Mouse (Mus musculus) CD4-positive, CD25-positive, alpha-beta regulatory T cell (primary cell): Measurements from ENCODE around the gene Ccdc83. TPM values are rescaled to one million over a fixed set of nuclear protein-coding genes. Genes with fewer than 3 reads are reported as not detected.

Experiments
- polyA plus RNA-seq: library from polyadenylated mRNA; unstranded; fragments of 100-300 nt; shearing (Covaris generic); gene quantifications from one replicate; pipeline ENCODE4 v1.2.1, GENCODE M21; 2017

Gene Ccdc83
- not detected for polyA plus RNA-seq

DNA sequence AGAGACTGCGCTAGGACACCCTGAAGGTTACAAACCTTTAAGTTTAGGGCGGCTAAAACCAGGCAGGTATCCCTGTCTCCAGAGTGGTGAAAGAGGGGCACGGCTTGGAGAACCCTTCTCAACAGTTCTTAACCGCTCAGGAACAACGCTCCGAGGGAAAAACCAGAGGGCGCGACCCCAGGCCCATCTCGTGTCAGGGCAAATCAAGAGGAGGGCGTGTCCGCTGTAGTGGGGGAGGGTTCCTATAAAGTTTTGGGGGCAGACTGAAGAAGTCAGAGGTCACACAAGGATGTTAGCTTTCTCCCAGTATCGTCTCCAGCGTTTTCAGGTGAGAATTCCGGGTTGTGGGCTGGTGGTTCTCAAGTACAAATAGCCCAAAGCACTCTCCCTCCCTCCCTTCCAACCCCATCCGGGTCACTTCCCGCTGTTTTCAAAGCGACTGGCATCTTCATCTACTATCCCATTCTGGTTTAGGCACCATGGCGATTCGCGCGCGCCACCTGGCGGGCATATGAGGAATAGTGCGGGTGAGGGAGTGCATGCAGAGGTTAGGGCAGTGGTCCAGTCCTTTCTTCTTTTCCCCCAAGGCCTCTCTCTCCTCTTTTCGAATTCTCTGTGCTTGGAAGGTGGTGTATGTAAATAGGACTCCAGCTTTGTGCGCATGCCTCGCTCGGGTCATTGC, at the start of gene Ccdc83:
TSS of gene Ccdc83 (minus strand) at position 489 of the 682 bp plus-strand sequence.

DNA sequence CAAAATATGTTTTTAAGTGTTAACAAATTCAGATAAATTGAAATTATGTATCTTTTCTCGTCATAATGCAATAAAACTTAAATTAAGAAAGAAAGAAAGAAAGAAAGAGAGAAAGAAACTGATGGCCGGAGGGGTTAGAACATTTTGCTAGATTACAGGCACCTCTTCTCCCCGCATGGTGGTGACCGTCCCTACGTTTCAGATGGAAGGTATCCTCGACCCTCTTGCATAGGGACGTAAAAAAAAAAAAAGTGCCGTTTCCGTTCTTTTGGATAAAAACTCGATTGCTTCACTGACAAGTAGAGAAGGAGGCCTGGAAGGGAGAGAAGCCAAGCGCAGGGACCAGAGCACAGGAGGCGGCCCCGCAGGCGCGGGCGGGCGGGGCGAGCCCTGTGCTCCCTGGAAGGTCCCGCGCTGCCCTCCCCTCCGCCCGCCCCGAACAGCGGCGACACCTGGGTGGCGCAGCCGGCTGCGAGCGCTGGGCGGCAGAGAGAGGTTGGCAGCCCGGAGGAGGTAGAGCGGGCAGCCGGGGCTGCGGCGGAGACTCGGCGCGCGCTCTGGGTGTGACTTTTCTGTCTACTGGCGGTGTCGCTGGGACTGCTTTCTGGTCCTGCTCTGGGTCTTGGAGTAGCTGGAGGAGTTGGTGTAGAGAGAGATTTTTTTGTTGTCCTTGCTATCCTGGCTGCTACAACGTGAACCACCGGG, 36.5 kb upstream of the Ccdc83 start, which contains the start of gene Sytl2:
TSS of gene Sytl2 (plus strand) at position 311 of the 705 bp plus-strand sequence.

Other genes with a start within 250 kb of the Ccdc83 start
- 36.0 TPM for gene Picalm, start 135.6 kb downstream of the Ccdc83 start, polyA plus RNA-seq
- gene Sytl2, start 36.5 kb upstream of the Ccdc83 start, polyA plus RNA-seq, result 84.5 TPM
- not detected for gene Ccdc89, start 160.8 kb upstream of the Ccdc83 start, polyA plus RNA-seq
- 172 TPM for gene Crebzf, start 177.0 kb upstream of the Ccdc83 start, polyA plus RNA-seq
- 70.5 TPM for gene Tmem126a, start 191.5 kb upstream of the Ccdc83 start, polyA plus RNA-seq
- gene Tmem126b, start 210.2 kb upstream of the Ccdc83 start, polyA plus RNA-seq, result 34.8 TPM
- 0.18 TPM for gene Dlg2, start 210.9 kb upstream of the Ccdc83 start, polyA plus RNA-seq